Mouse (Mus musculus): ENCODE data around the gene Dst.

GRCm38 (mm10) chr1:34261011-34261410, 353.0 kb downstream of the Dst start:
- TF ChIP-seq POLR2A (IDR thresholded peaks at IDR 0.05; ENCODE audit: insufficient read depth, low read depth, low read length) (no peak), CTCF (IDR thresholded peaks at IDR 0.05; ENCODE audit: insufficient read depth, low read depth, low read length) (no peak)
